Mouse (Mus musculus) layer of hippocampus, adult 11-12 months (tissue): Measurements from ENCODE around the gene Cdkn2d.
"Not testable (repeated sequence)": the region's sequence is repeated elsewhere in the genome, so short reads cannot be mapped to it uniquely, and the experiment has no call there.

Experiments used
- DNase-seq: peaks from one replicate; pipeline ENCODE4 v3.0.0; 2022; ENCODE audit warnings: low spot score

Cdkn2d gene

GRCm38 (mm10) chr9:21291022-21291787 is at the start of gene Cdkn2d:
Cdkn2d (minus strand) TSS chr9:21291407.
- peak; percentile 100 for DNase-seq

GRCm38 (mm10) chr9:21340411-21340810 is 49.2 kb upstream of the Cdkn2d start:
- DNase-seq = no peak

GRCm38 (mm10) chr9:21337652-21338051 is 46.4 kb upstream of the Cdkn2d start:
- DNase-seq = no peak

- DNase-seq = no peak
These were observed 45.3 kb upstream of the Cdkn2d start for GRCm38 (mm10) chr9:21336491-21336890.

- DNase-seq = no peak
These were observed 44.2 kb upstream of the Cdkn2d start for GRCm38 (mm10) chr9:21335391-21335790.

- no peak for DNase-seq
These were observed 43.5 kb upstream of the Cdkn2d start for GRCm38 (mm10) chr9:21334747-21335146.

- no peak for DNase-seq
These were observed 42.3 kb upstream of the Cdkn2d start for GRCm38 (mm10) chr9:21333523-21333922.

GRCm38 (mm10) chr9:21332161-21333061 is 41.2 kb upstream of the Cdkn2d start:
- no peak for DNase-seq

- no peak for DNase-seq
These were observed 40.3 kb upstream of the Cdkn2d start for GRCm38 (mm10) chr9:21331365-21332140.

- DNase-seq = no peak
These were observed 38.6 kb upstream of the Cdkn2d start for GRCm38 (mm10) chr9:21329699-21330289.

GRCm38 (mm10) chr9:21329041-21329440 is 37.8 kb upstream of the Cdkn2d start:
- DNase-seq = no peak

- DNase-seq = no peak
These were observed 36.8 kb upstream of the Cdkn2d start for GRCm38 (mm10) chr9:21328041-21328440.

GRCm38 (mm10) chr9:21327569-21327968 is 36.4 kb upstream of the Cdkn2d start:
- no peak for DNase-seq

GRCm38 (mm10) chr9:21324269-21324668 is 33.1 kb upstream of the Cdkn2d start:
- no peak for DNase-seq

- DNase-seq = not testable (repeated sequence)
These were observed 31.7 kb upstream of the Cdkn2d start for GRCm38 (mm10) chr9:21322917-21323297.

- no peak for DNase-seq
These were observed 31.2 kb upstream of the Cdkn2d start for GRCm38 (mm10) chr9:21322211-21322916.

GRCm38 (mm10) chr9:21321513-21321835 is 30.3 kb upstream of the Cdkn2d start:
- DNase-seq = peak; percentile 58

- DNase-seq = peak; percentile 82
These were observed 29.7 kb upstream of the Cdkn2d start, which contains the start of gene Slc44a2 for GRCm38 (mm10) chr9:21320619-21321512. Slc44a2 (plus strand) TSS chr9:21320698.

- DNase-seq = no peak
These were observed 29.0 kb upstream of the Cdkn2d start for GRCm38 (mm10) chr9:21320280-21320618.

GRCm38 (mm10) chr9:21319503-21319902 is 28.3 kb upstream of the Cdkn2d start:
- no peak for DNase-seq
